Mouse (Mus musculus) Patski (cell line): ENCODE results near the gene Ano1. TPM values are rescaled to one million over a fixed set of nuclear protein-coding genes. Genes with fewer than 3 reads are reported as not detected.

Experiments used
- ATAC-seq: fragments of 100-300 bp; one replicate; pipeline ENCODE4 v1.8.0; 2021
- CTCF ChIA-PET: fragments of 350-600 bp; sonication (Branson Sonifier 250); formaldehyde crosslinking; loops from one replicate; lab custom pipeline; 2022; ENCODE audit warnings: inconsistent platforms; lab: Charles Lee
- POLR2A ChIA-PET: fragments of 350-600 bp; sonication (Branson Sonifier 250); formaldehyde crosslinking; loops from one replicate; lab custom pipeline; 2022; ENCODE audit warnings: antibody characterized with exemption, inconsistent platforms; lab: Charles Lee
- DNase-seq: peaks from one replicate; pipeline ENCODE4 v3.0.0-alpha.2; 2011; ENCODE audit warnings: low read depth, low spot score
- H3K27me3 ChIP-seq: fragments of 371-371 bp; one replicate; pipeline ENCODE4 v1.5.1; 2021
- CTCF ChIP-seq: fragments of 100-300 bp; IDR thresholded peaks from one replicate; pipeline ENCODE4 v1.5.1; 2021
- in situ Hi-C: fragments of 300-500 bp; cut with MboI; formaldehyde crosslinking; loops from 3 replicates; pipeline ENCODE4 v1.11.1; 2018; ENCODE audit warnings: low pct_unique_long_range_greater_than_20kb, mixed read lengths
- polyA plus RNA-seq: library from polyadenylated mRNA; unstranded; gene quantifications from one replicate; pipeline ENCODE4 v1.2.3, GENCODE M21; 2021

Gene Ano1
- polyA plus RNA-seq, 1 experiment from 2014 or later = 0.49 TPM

- ChIA-PET POLR2A (no interaction called here), CTCF (no interaction called here)
- no peak for ATAC-seq
- in situ Hi-C loops = no loop called here
- H3K27me3 ChIP-seq = no peaks in the 10 kb centered on the region
- no peak for DNase-seq
- no peak for TF ChIP-seq CTCF
Observed at GRCm38 (mm10) chr7:144752919-144753656, 1.3 kb upstream of the Ano1 start.

- TF ChIP-seq CTCF = no peak
- ChIA-PET CTCF (interaction anchor here (1.4 kb wide), 1 partner anchor 161 kb away, joined by 4 read pairs; no protein-coding TSS in a partner anchor), POLR2A (interaction anchor here (0.6 kb wide), 2 partner anchors 76 to 145 kb away, joined by 3 to 4 read pairs; no protein-coding TSS in a partner anchor)
- in situ Hi-C loops = no loop called here
- DNase-seq (no peak), ATAC-seq (peak; percentile 64)
- H3K27me3 ChIP-seq = no peaks in the 10 kb centered on the region
Observed at GRCm38 (mm10) chr7:144747756-144748155, 4.0 kb downstream of the Ano1 start.

GRCm38 (mm10) chr7:144746466-144746865 lies 5.3 kb downstream of the Ano1 start:
- DNase-seq (no peak), ATAC-seq (no peak)
- no peaks in the 10 kb centered on the region for H3K27me3 ChIP-seq
- ChIA-PET CTCF (no interaction called here), POLR2A (no interaction called here)
- in situ Hi-C loops = no loop called here
- TF ChIP-seq CTCF = no peak

GRCm38 (mm10) chr7:144743874-144744273 lies 7.9 kb downstream of the Ano1 start:
- TF ChIP-seq CTCF = no peak
- DNase-seq = no peak
- POLR2A ChIA-PET = no interaction called here
- CTCF ChIA-PET = no interaction called here
- no peaks in the 10 kb centered on the region for H3K27me3 ChIP-seq
- ATAC-seq = no peak
- in situ Hi-C loops = no loop called here

GRCm38 (mm10) chr7:144740643-144741042 lies 11.1 kb downstream of the Ano1 start:
- in situ Hi-C loops = no loop called here
- no peak for TF ChIP-seq CTCF
- POLR2A ChIA-PET = no interaction called here
- CTCF ChIA-PET = no interaction called here
- no peak for DNase-seq
- no peaks in the 10 kb centered on the region for H3K27me3 ChIP-seq
- ATAC-seq = no peak

- DNase-seq = no peak
- no peak for TF ChIP-seq CTCF
- ATAC-seq = no peak
- ChIA-PET POLR2A (no interaction called here), CTCF (no interaction called here)
- H3K27me3 ChIP-seq = no peaks in the 10 kb centered on the region
- in situ Hi-C loops = no loop called here
Observed at GRCm38 (mm10) chr7:144739810-144740209, 12.0 kb downstream of the Ano1 start.

GRCm38 (mm10) chr7:144738357-144738798 lies 13.4 kb downstream of the Ano1 start:
- no peak for DNase-seq
- no peak for TF ChIP-seq CTCF
- no peaks in the 10 kb centered on the region for H3K27me3 ChIP-seq
- ChIA-PET POLR2A (interaction anchor here (0.7 kb wide), 1 partner anchor 113 kb away, joined by 3 read pairs; no protein-coding TSS in a partner anchor), CTCF (no interaction called here)
- no peak for ATAC-seq
- in situ Hi-C loops = no loop called here

- no peak for DNase-seq
- ATAC-seq = no peak
- H3K27me3 ChIP-seq = no peaks in the 10 kb centered on the region
- no peak for TF ChIP-seq CTCF
- in situ Hi-C loops = no loop called here
- ChIA-PET CTCF (no interaction called here), POLR2A (no interaction called here)
Observed at GRCm38 (mm10) chr7:144731897-144732291, 19.9 kb downstream of the Ano1 start.

GRCm38 (mm10) chr7:144731182-144731896 lies 20.4 kb downstream of the Ano1 start:
- ATAC-seq = no peak
- H3K27me3 ChIP-seq = no peaks in the 10 kb centered on the region
- POLR2A ChIA-PET = no interaction called here
- no peak for TF ChIP-seq CTCF
- CTCF ChIA-PET = no interaction called here
- no peak for DNase-seq
- in situ Hi-C loops = no loop called here

GRCm38 (mm10) chr7:144724283-144724682 lies 27.5 kb downstream of the Ano1 start:
- CTCF ChIA-PET = interaction anchor here (2.2 kb wide), 1 partner anchor 137 kb away, joined by 9 read pairs; no protein-coding TSS in a partner anchor
- TF ChIP-seq CTCF = no peak
- in situ Hi-C loops = no loop called here
- no peak for ATAC-seq
- no peaks in the 10 kb centered on the region for H3K27me3 ChIP-seq
- DNase-seq = no peak
- POLR2A ChIA-PET = no interaction called here

- in situ Hi-C loops = loop anchor here (10.0 kb wide), 1 partner anchor 155 kb away; no protein-coding TSS in a partner anchor
- ATAC-seq = no peak
- CTCF ChIA-PET = no interaction called here
Observed at GRCm38 (mm10) chr7:144719956-144720355, 31.8 kb downstream of the Ano1 start.

More at GRCm38 (mm10) chr7:144719956-144720355, 31.8 kb downstream of the Ano1 start:
- POLR2A ChIA-PET = no interaction called here
- TF ChIP-seq CTCF = no peak
- H3K27me3 ChIP-seq = no peaks in the 10 kb centered on the region
- DNase-seq = no peak
